Mouse (Mus musculus): ENCODE results near the gene Gm13277. TPM values are rescaled to one million over a fixed set of nuclear protein-coding genes. Genes with fewer than 3 reads are reported as not detected.
"Not testable (repeated sequence)": the region's sequence is repeated elsewhere in the genome, so short reads cannot be mapped to it uniquely, and the experiment has no call there.

Gm13277 gene
- total RNA-seq (2021) = not detected
- long read RNA-seq, experiment 1 = 0 reads
- long read RNA-seq, experiment 2 = 0 reads

- DNase-seq (ENCODE audit: low spot score in 2 of 2) = peak; percentile 14 to 16
Observed at GRCm38 (mm10) chr4:88788402-88788801, at the start of gene Gm13277. TSS of gene Gm13277 (plus strand) at chr4:88788632.

DNA sequence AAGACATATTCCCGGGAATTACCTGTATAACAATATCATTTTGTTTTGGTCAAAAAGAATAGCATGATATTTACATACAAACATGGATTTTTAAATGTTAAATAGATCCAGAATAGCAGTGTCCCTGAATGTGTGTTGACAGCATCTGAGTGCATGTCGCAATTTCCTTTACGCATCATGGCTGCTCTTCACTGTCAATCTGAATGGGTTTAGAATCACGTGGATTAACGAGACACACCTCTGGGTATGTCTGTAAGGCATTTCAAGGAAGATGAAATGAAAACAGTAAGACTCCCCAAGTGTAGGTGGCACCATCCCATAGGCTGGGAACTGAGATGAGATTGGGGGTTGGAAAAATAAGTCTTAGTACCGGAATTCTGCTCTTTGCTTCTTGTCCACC, 49.4 kb upstream of the Gm13277 start:
- no peak for DNase-seq (ENCODE audit: low spot score in 2 of 2)

DNA sequence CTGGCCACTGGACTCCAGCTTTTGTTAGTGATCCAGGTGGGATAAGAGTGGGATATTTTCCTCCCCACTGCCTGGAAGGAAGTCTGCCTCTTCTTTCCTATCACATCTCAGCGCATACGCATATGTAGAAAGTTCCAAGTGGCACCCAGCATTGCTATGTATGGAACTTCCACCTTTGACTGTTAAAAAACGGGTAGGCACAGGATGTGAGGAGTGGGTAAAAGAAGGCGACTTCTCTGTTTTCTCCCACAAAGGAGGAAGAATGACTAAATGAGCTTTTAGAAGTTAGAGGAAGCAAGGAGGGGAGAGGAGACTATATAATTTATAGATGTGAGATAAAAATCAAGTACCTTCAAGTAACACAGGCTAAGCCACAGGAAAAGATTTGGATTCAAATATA, 47.0 kb upstream of the Gm13277 start:
- no peak for DNase-seq (ENCODE audit: low spot score in 2 of 2)

- no peak for DNase-seq (ENCODE audit: low spot score in 2 of 2)
Observed at GRCm38 (mm10) chr4:88742771-88743371, 45.6 kb upstream of the Gm13277 start.

- no peak for DNase-seq (ENCODE audit: low spot score in 2 of 2)
Observed at GRCm38 (mm10) chr4:88744207-88744606, 44.2 kb upstream of the Gm13277 start.

DNA sequence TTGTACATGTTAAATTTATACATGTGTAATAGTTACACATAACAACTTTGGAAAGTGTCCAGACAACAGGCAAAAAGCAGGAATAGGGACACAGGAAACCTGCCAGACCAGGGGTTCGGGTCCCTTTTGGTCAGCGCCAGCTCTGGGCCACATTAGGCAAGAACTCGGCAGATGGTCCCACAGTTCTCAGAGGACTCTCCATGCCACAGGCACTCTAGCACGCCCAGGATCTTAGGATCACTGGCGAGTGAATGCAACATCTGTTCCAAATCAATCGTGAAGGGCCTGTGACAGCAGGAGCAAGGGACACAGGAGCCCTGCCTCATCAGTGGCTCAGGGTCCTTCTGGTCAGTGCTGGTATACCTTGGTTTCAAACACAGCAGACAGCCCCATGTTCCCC, 38.5 kb upstream of the Gm13277 start:
- no peak for DNase-seq (ENCODE audit: low spot score in 2 of 2)

DNA sequence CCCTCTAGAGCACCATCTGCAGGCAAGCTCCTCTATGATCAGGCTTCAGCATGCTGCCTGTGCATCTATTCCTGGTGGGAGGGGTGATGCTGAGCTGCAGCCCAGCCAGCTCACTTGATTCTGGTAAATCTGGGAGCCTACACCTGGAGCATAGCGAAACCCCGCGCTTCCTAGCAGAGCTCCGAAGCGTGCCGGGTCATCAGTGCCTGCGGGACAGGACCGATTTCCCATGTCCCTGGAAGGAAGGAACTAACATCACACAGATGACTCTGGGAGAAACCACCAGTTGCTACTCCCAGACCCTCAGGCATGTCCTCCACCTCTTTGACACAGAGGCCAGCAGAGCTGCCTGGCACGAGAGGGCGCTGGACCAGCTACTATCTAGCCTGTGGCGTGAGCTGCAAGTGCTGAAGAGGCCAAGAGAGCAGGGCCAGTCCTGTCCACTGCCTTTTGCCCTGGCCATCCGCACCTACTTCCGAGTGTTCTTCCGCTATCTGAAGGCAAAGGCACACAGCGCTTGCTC, 33.6 kb upstream of the Gm13277 start, which contains the start of gene Gm13271:
Gene Gm13271 (plus strand): TSS at position 51 of the 523 bp plus-strand sequence.
- DNase-seq (ENCODE audit: low spot score in 2 of 2) = peak; percentile 59 to 71

GRCm38 (mm10) chr4:88756581-88757513, 31.6 kb upstream of the Gm13277 start:
- not testable (repeated sequence) for DNase-seq (ENCODE audit: low spot score in 2 of 2)

DNA sequence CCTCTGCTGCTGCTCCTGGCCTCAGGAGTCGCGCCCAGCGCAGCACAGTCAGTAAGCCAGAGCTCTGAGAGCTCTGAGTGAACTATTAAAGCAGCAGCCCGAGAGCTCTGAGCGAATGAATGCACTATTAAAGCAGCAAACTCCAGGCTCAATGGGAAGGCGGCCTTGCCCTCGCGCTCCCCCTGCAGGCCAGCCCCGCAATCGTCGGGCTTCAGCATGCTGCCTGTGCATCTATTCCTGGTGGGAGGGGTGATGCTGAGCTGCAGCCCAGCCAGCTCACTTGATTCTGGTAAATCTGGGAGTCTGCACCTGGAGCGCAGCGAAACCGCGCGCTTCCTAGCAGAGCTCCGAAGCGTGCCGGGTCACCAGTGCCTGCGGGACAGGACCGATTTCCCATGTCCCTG, 30.8 kb upstream of the Gm13277 start:
- DNase-seq (ENCODE audit: low spot score in 2 of 2) = peak; percentile 73 to 82

DNA sequence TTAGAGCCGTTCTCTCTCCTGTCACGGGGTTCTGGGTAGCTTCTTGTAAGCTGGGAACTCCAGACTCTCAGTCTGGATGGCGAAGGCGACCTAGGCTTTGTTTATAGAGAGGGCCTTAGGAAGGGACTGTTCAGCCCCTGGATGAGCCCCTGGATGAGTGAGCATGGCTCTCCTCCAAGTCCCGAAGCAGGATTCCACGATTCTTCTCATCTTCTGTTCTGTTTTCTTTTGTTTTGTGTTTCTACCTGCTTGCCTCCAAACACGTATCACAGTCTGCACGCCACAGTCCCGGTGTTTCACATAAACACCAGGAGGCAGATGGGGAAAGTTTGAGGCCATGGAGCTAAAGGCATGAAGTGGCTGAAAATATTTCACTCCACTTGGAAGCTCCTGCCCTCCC, 29.7 kb upstream of the Gm13277 start:
- not testable (repeated sequence) for DNase-seq (ENCODE audit: low spot score in 2 of 2)

- DNase-seq (ENCODE audit: low spot score in 2 of 2) = peak in 1 of 2 experiments; percentile 22
Observed at GRCm38 (mm10) chr4:88759610-88760268, 28.7 kb upstream of the Gm13277 start, which contains the start of gene Gm13283. TSS of gene Gm13283 (plus strand) at chr4:88760119.

DNA sequence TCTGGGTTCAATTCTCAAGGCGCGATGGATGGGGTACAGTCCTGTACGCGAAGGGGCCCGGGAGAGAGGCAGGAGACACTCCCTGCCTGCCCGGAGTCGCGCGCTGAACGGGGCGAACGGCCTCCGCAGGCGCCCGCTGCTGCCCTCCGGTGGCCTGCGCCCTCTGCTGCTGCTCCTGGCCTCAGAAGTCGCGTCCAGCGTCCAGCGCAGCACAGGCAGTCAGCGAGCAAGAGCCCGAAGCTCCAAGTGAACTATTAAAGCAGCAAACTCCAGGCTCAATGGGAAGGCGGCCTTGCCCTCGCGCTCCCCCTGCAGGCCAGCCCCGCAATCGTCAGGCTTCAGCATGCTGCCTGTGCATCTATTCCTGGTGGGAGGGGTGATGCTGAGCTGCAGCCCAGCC, 28.0 kb upstream of the Gm13277 start:
- peak in 1 of 2 experiments; percentile 34 for DNase-seq (ENCODE audit: low spot score in 2 of 2)

DNA sequence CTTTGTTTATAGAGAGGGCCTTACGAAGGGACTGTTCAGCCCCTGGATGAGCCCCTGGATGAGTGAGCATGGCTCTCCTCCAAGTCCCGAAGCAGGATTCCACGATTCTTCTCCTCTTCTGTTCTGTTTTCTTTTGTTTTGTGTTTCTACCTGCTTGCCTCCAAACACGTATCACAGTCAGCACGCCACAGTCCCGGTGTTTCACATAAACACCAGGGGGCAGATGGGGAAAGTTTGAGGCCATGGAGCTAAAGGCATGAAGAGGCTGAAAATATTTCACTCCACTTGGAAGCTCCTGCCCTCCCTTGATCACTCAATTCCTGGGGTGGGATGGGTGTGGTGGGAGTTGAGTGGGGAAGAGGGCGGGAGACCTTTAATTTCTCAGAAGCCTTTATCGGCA, 26.7 kb upstream of the Gm13277 start:
- peak; percentile 62 to 76 for DNase-seq (ENCODE audit: low spot score in 2 of 2)

- DNase-seq (ENCODE audit: low spot score in 2 of 2) = peak in 1 of 2 experiments; percentile 16
Observed at GRCm38 (mm10) chr4:88762341-88762740, 26.1 kb upstream of the Gm13277 start.

GRCm38 (mm10) chr4:88763384-88764018, 24.9 kb upstream of the Gm13277 start:
- peak in 1 of 2 experiments; percentile 18 for DNase-seq (ENCODE audit: low spot score in 2 of 2)

DNA sequence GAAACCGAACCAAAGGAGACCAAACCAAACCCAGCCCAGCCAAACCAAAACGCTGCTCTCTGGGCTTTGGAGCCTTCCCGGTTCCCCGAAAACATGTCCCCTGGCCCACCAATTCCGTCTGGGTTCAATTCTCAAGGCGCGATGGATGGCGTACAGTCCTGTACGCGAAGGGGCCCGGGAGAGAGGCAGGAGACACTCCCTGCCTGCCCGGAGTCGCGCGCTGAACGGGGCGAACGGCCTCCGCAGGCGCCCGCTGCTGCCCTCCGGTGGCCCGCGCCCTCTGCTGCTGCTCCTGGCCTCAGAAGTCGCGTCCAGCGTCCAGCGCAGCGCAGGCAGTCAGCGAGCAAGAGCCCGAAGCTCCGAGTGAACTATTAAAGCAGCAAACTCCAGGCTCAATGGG, 14.9 kb upstream of the Gm13277 start, which contains the start of gene Gm13290:
Gene Gm13290 (plus strand): TSS at position 301 of the 400 bp plus-strand sequence.
- DNase-seq (ENCODE audit: low spot score in 2 of 2) = not testable (repeated sequence)

GRCm38 (mm10) chr4:88776622-88777021, 11.8 kb upstream of the Gm13277 start, which contains the start of gene Gm13289:
TSS of gene Gm13289 (plus strand) at chr4:88776922.
- not testable (repeated sequence) for DNase-seq (ENCODE audit: low spot score in 2 of 2)

DNA sequence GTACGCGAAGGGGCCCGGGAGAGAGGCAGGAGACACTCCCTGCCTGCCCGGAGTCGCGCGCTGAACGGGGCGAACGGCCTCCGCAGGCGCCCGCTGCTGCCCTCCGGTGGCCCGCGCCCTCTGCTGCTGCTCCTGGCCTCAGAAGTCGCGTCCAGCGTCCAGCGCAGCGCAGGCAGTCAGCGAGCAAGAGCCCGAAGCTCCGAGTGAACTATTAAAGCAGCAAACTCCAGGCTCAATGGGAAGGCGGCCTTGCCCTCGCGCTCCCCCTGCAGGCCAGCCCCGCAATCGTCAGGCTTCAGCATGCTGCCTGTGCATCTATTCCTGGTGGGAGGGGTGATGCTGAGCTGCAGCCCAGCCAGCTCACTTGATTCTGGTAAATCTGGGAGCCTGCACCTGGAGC, 8.9 kb upstream of the Gm13277 start, which contains the start of gene Gm13272:
Gene Gm13272 (plus strand): TSS at position 301 of the 400 bp plus-strand sequence.
- not testable (repeated sequence) for DNase-seq (ENCODE audit: low spot score in 2 of 2)

- not testable (repeated sequence) for DNase-seq (ENCODE audit: low spot score in 2 of 2)
Observed at GRCm38 (mm10) chr4:88780320-88780719, 8.1 kb upstream of the Gm13277 start.

DNA sequence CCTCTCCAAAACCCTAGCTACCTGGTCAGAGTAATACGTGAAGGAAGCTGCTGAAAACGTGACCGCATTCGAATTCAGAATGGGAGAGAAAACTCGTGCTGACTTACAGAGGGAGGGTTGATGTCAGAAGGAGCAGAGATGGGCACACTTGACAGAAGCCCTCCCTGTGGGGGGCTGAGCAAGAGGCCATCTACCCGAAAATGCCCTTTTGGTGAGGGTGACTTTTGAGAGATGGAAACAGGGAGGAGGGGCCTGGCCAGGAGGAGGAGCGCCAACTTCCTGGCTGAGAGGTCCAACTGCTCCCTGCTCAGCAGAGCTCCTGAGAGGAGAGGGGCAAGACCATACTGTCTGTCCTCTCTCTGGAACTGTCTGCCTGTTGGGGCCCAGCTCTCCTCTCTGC, 6.6 kb upstream of the Gm13277 start, which contains the start of gene Ifnz:
Gene Ifnz (plus strand): TSS at position 301 of the 400 bp plus-strand sequence.
- not testable (repeated sequence) for DNase-seq (ENCODE audit: low spot score in 2 of 2)
